Mouse (Mus musculus) embryonic facial prominence, embryonic 10.5 days (tissue): Measurements from ENCODE around the gene Caskin2. TPM values are rescaled to one million over a fixed set of nuclear protein-coding genes. Genes with fewer than 3 reads are reported as not detected.

ENCODE experiments used
- DNase-seq: peaks from one replicate; pipeline ENCODE4 v3.0.0-alpha.2; 2017; ENCODE audit warnings: low spot score
- H3K27ac ChIP-seq: fragments of 300-500 bp; sonication (generic); replicated peaks from 2 replicates; pipeline ENCODE4 v1.5.1; 2016; ENCODE audit warnings: mild to moderate bottlenecking
- H3K27me3 ChIP-seq: fragments of 300-500 bp; sonication (generic); replicated peaks from 2 replicates; pipeline ENCODE4 v1.6.1; 2016; ENCODE audit warnings: low read depth, mild to moderate bottlenecking; ENCODE audit not compliant: poor library complexity, severe bottlenecking
- H3K36me3 ChIP-seq: fragments of 300-500 bp; sonication (generic); replicated peaks from 2 replicates; pipeline ENCODE4 v1.6.1; 2016; ENCODE audit warnings: mild to moderate bottlenecking, moderate library complexity
- H3K4me1 ChIP-seq: fragments of 300-500 bp; sonication (generic); 2 replicates; pipeline ENCODE4 v1.6.1; 2016
- H3K4me3 ChIP-seq: fragments of 300-500 bp; sonication (generic); 2 replicates; pipeline ENCODE4 v1.5.1; 2016; ENCODE audit warnings: mild to moderate bottlenecking, moderate library complexity
- H3K9me3 ChIP-seq: fragments of 300-500 bp; sonication (generic); 2 replicates; pipeline ENCODE4 v1.6.1; 2016; ENCODE audit warnings: mild to moderate bottlenecking
- WGBS: fragments of 180-500 bp; shearing (Covaris S2); methylation state at CpG from one replicate; pipeline ENCODE4 v1.1.7; 2016; 5-methylcytosine and 5-hydroxymethylcytosine counted together
- polyA plus RNA-seq: library from polyadenylated mRNA; unstranded; fragments of >200 nt; fragmentation: Nextera tagmentation; extraction: Ambion mirVana; gene quantifications from 2 replicates; pipeline ENCODE4 v1.2.1, GENCODE M21; 2016

Caskin2 gene
- polyA plus RNA-seq, 1 experiment from 2014 or later, result 20.3 TPM

- 0 out of 2 replicates have a peak, but pooled peaks cover 8% of the 10 kb centered on the region for H3K27me3 ChIP-seq
- no peak overlapping the region for H3K4me3 ChIP-seq
- peaks cover 80% of the 10 kb centered on the region for H3K4me1 ChIP-seq
- H3K9me3 ChIP-seq, result no peaks in the 10 kb centered on the region
- no peak overlapping the region for H3K27ac ChIP-seq
- H3K36me3 ChIP-seq, result peaks cover 9% of the 10 kb centered on the region
- DNase-seq, result no peak
- 83% methylated on average over 6 of the region's 6 CpGs for WGBS
These were observed 27.6 kb upstream of the Caskin2 start for GRCm38 (mm10) chr11:115841044-115841443.

- Histone ChIP-seq H3K4me1 (peaks cover 87% of the 10 kb centered on the region), H3K27me3 (0 out of 2 replicates have a peak, but pooled peaks cover 16% of the 10 kb centered on the region), H3K27ac (peak overlapping the region; percentile 68), H3K36me3 (no peaks in the 10 kb centered on the region), H3K9me3 (no peaks in the 10 kb centered on the region), H3K4me3 (no peak overlapping the region)
- no peak for DNase-seq
- 46% methylated on average over 3 of the region's 3 CpGs for WGBS
These were observed 26.3 kb upstream of the Caskin2 start for GRCm38 (mm10) chr11:115839732-115840131.

- 0 out of 2 replicates have a peak, but pooled peaks cover 16% of the 10 kb centered on the region for H3K27me3 ChIP-seq
- H3K4me1 ChIP-seq, result peaks cover 87% of the 10 kb centered on the region
- H3K4me3 ChIP-seq, result no peak overlapping the region
- no peaks in the 10 kb centered on the region for H3K9me3 ChIP-seq
- peak overlapping the region; percentile 68; the same call in 1 of the 2 replicates for H3K27ac ChIP-seq
- 39% methylated on average over 4 of the region's 4 CpGs for WGBS
- H3K36me3 ChIP-seq, result no peaks in the 10 kb centered on the region
- DNase-seq, result peak; percentile 40
These were observed 25.5 kb upstream of the Caskin2 start for GRCm38 (mm10) chr11:115838895-115839311.

GRCm38 (mm10) chr11:115837606-115838345, 24.3 kb upstream of the Caskin2 start:
- WGBS, result 92% methylated on average over 22 of the region's 22 CpGs
- DNase-seq, result no peak
- Histone ChIP-seq H3K4me1 (peaks cover 88% of the 10 kb centered on the region), H3K9me3 (no peaks in the 10 kb centered on the region), H3K4me3 (no peak overlapping the region), H3K27me3 (0 out of 2 replicates have a peak, but pooled peaks cover 23% of the 10 kb centered on the region), H3K36me3 (no peaks in the 10 kb centered on the region), H3K27ac (no peak overlapping the region)

GRCm38 (mm10) chr11:115836656-115837395, 23.4 kb upstream of the Caskin2 start:
- DNase-seq, result no peak
- Histone ChIP-seq H3K36me3 (no peaks in the 10 kb centered on the region), H3K4me3 (no peak overlapping the region), H3K27ac (no peak overlapping the region), H3K9me3 (no peaks in the 10 kb centered on the region), H3K4me1 (peaks cover 88% of the 10 kb centered on the region), H3K27me3 (peaks cover 28% of the 10 kb centered on the region)
- WGBS, result 48% methylated on average over 11 of the region's 11 CpGs

- Histone ChIP-seq H3K9me3 (no peaks in the 10 kb centered on the region), H3K4me1 (peaks cover 96% of the 10 kb centered on the region), H3K36me3 (no peaks in the 10 kb centered on the region), H3K27me3 (peaks cover 55% of the 10 kb centered on the region), H3K27ac (peak overlapping the region; percentile 52; the same call in 1 of the 2 replicates), H3K4me3 (no peak overlapping the region)
- 58% methylated on average over 6 of the region's 6 CpGs for WGBS
- DNase-seq, result no peak
These were observed 20.6 kb upstream of the Caskin2 start for GRCm38 (mm10) chr11:115834033-115834432.

GRCm38 (mm10) chr11:115833021-115833513, 19.6 kb upstream of the Caskin2 start:
- Histone ChIP-seq H3K36me3 (no peaks in the 10 kb centered on the region), H3K9me3 (no peaks in the 10 kb centered on the region), H3K27ac (peak overlapping the region; percentile 78), H3K4me1 (peaks cover 93% of the 10 kb centered on the region), H3K4me3 (peak overlapping the region; percentile 26), H3K27me3 (peaks cover 64% of the 10 kb centered on the region)
- 11% methylated on average over 8 of the region's 8 CpGs for WGBS
- peak; percentile 41 for DNase-seq

- peak; percentile 64 for DNase-seq
- Histone ChIP-seq H3K4me3 (peak overlapping the region; percentile 26), H3K27ac (peak overlapping the region; percentile 78), H3K36me3 (no peaks in the 10 kb centered on the region), H3K4me1 (peaks cover 89% of the 10 kb centered on the region), H3K9me3 (no peaks in the 10 kb centered on the region), H3K27me3 (peaks cover 69% of the 10 kb centered on the region)
- WGBS, result 3% methylated on average over 8 of the region's 8 CpGs
These were observed 19.1 kb upstream of the Caskin2 start for GRCm38 (mm10) chr11:115832523-115832922.

- Histone ChIP-seq H3K27ac (peak overlapping the region; percentile 78; the same call in 1 of the 2 replicates), H3K4me3 (peak overlapping the region; percentile 26; the same call in 1 of the 2 replicates), H3K9me3 (no peaks in the 10 kb centered on the region), H3K36me3 (no peaks in the 10 kb centered on the region), H3K27me3 (peaks cover 74% of the 10 kb centered on the region), H3K4me1 (peaks cover 92% of the 10 kb centered on the region)
- WGBS, result 58% methylated on average over 6 of the region's 6 CpGs
- DNase-seq, result no peak
These were observed 18.6 kb upstream of the Caskin2 start for GRCm38 (mm10) chr11:115832064-115832463.

- Histone ChIP-seq H3K27ac (peak overlapping the region; percentile 70; the same call in 1 of the 2 replicates), H3K36me3 (no peaks in the 10 kb centered on the region), H3K4me3 (peak overlapping the region; percentile 23; the same call in 1 of the 2 replicates), H3K9me3 (no peaks in the 10 kb centered on the region), H3K27me3 (peaks cover 77% of the 10 kb centered on the region), H3K4me1 (peaks cover 89% of the 10 kb centered on the region)
- DNase-seq, result no peak
- 35% methylated on average over 3 of the region's 3 CpGs for WGBS
These were observed 18.1 kb upstream of the Caskin2 start for GRCm38 (mm10) chr11:115831518-115831917.

GRCm38 (mm10) chr11:115830550-115831325, 17.3 kb upstream of the Caskin2 start:
- 15% methylated on average over 25 of the region's 25 CpGs for WGBS

GRCm38 (mm10) chr11:115829036-115829435, 15.6 kb upstream of the Caskin2 start:
- no peak overlapping the region; the same call in 1 of the 2 replicates for H3K27ac ChIP-seq
- whole genome bisulfite sequencing, result 57% methylated on average over 4 of the region's 4 CpGs
- no peaks in the 10 kb centered on the region for H3K36me3 ChIP-seq
- H3K27me3 ChIP-seq, result peaks cover 88% of the 10 kb centered on the region
- no peak for DNase-seq
- H3K4me3 ChIP-seq, result peak overlapping the region; percentile 5; the same call in 1 of the 2 replicates
- H3K9me3 ChIP-seq, result no peaks in the 10 kb centered on the region
- H3K4me1 ChIP-seq, result peaks cover 77% of the 10 kb centered on the region

More at GRCm38 (mm10) chr11:115830550-115831325, 17.3 kb upstream of the Caskin2 start:
- no peaks in the 10 kb centered on the region for H3K36me3 ChIP-seq
- H3K4me3 ChIP-seq, result peak overlapping the region; percentile 23; the same call in 1 of the 2 replicates
- H3K9me3 ChIP-seq, result no peaks in the 10 kb centered on the region
- peaks cover 77% of the 10 kb centered on the region for H3K27me3 ChIP-seq
- H3K4me1 ChIP-seq, result peaks cover 84% of the 10 kb centered on the region
- peak overlapping the region; percentile 70; the same call in 1 of the 2 replicates for H3K27ac ChIP-seq
- no peak for DNase-seq
